ENCODE assay signal across 23 mouse cellular contexts in the genomic region with DNA sequence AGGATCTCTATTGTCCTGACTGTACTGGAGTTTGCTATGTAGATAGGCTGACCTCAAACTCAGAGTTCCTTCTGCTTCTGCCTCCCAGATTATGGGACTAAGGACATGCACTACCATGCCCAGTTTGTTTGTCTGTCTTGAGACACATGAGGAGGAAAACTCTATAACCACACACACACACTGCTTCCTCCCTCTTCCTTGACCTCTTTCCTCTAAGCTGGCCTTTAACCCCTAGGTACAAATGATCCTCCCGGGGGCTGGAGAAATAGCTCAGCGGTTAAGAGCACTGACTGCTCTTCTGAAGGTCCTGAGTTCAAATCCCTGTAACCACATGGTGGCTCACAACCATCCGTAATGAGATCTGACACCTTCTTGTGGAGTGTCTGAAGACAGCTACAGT. TPM values are rescaled to one million over a fixed set of nuclear protein-coding genes. Genes with fewer than 3 reads are reported as not detected.
"Had no signal": no experiment of that assay in that cellular context is flagged by ENCODE, and none has a peak within 500 bp of the region (broad histone marks: within the 10 kb centered on the region; RNA-seq: fewer than 3 reads in every experiment).

No protein-coding gene starts in this region.

- H3K27me3 ChIP-seq: limb, embryonic 13.5 days; liver, embryonic 13.5 days; midbrain, embryonic 12.5 days; midbrain, embryonic 15.5 days; neural tube, embryonic 12.5 days; neural tube, embryonic 15.5 days had no signal

- H3K4me3 ChIP-seq: layer of hippocampus, adult 2 months; limb, embryonic 10.5 days; limb, embryonic 13.5 days; liver, embryonic 13.5 days; midbrain, embryonic 12.5 days; midbrain, embryonic 15.5 days; neural tube, embryonic 12.5 days; neural tube, embryonic 15.5 days had no signal

- H3K36me3 ChIP-seq: limb, embryonic 10.5 days; limb, embryonic 13.5 days; liver, embryonic 13.5 days; midbrain, embryonic 12.5 days; midbrain, embryonic 15.5 days; neural tube, embryonic 12.5 days; neural tube, embryonic 15.5 days had no signal

- H3K9me3 ChIP-seq: limb, embryonic 10.5 days; limb, embryonic 13.5 days; liver, embryonic 13.5 days; midbrain, embryonic 12.5 days; midbrain, embryonic 15.5 days; neural tube, embryonic 12.5 days; neural tube, embryonic 15.5 days had no signal

- H3K4me1 ChIP-seq: midbrain, embryonic 12.5 days; neural tube, embryonic 12.5 days had no signal

- DNase-seq: kidney, adult 18-20 months; kidney, postnatal 25 days; layer of hippocampus, adult 9-11 months; liver; liver, embryonic 13.5 days; lung, embryonic 14.5 days; right cerebral cortex, adult 18-20 months; thymus, adult 2 months; thymus, postnatal 25 days had no signal

- H3K27ac ChIP-seq: layer of hippocampus, adult 2 months; limb, embryonic 10.5 days; limb, embryonic 13.5 days; liver, embryonic 13.5 days; macrophage; midbrain, embryonic 12.5 days; midbrain, embryonic 15.5 days; neural tube, embryonic 12.5 days; neural tube, embryonic 15.5 days; stomach, postnatal 0 days had no signal

- H3K9ac ChIP-seq: limb, embryonic 13.5 days; liver, embryonic 13.5 days; lung, embryonic 14.5 days; midbrain, embryonic 12.5 days; midbrain, embryonic 15.5 days; neural tube, embryonic 12.5 days; neural tube, embryonic 15.5 days had no signal

RNA-seq across cellular contexts. Expression of a gene that starts 49.6 kb away (rescaled TPM):
- total RNA-seq: layer of hippocampus, adult 2 months; layer of hippocampus, postnatal 25 days; left cerebral cortex, adult 18-20 months; left cerebral cortex, postnatal 25 days had no signal
- polyA plus RNA-seq: kidney, embryonic 16.5 days; limb, embryonic 10.5 days; limb, embryonic 13.5 days; liver, embryonic 13.5 days; lung, embryonic 14.5 days; midbrain, embryonic 12.5 days; midbrain, embryonic 15.5 days; neural tube, embryonic 12.5 days; neural tube, embryonic 15.5 days; stomach, embryonic 14.5 days had no signal
